Mouse (Mus musculus) kidney, postnatal 0 days (tissue): ENCODE data around the gene Acsbg1. TPM values are rescaled to one million over a fixed set of nuclear protein-coding genes. Genes with fewer than 3 reads are reported as not detected.
"Not testable (repeated sequence)": the region's sequence is repeated elsewhere in the genome, so short reads cannot be mapped to it uniquely, and the experiment has no call there.

Experiments
- ATAC-seq: fragments of 200-750 bp; cut with Nextera tagmentation; replicated peaks from 2 replicates; pipeline ENCODE4 v1.8.0; 2017; ENCODE audit warnings: low read depth, moderate number of reproducible peaks, moderate TSS enrichment, moderate library complexity; ENCODE audit not compliant: low FRiP score
- DNase-seq: peaks from one replicate; pipeline ENCODE4 v3.0.0-alpha.2; 2016; ENCODE audit warnings: low spot score
- H3K27ac ChIP-seq: fragments of 300-500 bp; sonication (generic); 2 replicates; pipeline ENCODE4 v1.5.1; 2014; ENCODE audit warnings: mild to moderate bottlenecking
- H3K27me3 ChIP-seq: fragments of 300-500 bp; sonication (generic); 2 replicates; pipeline ENCODE4 v1.6.1; 2014; ENCODE audit warnings: low read length, mixed read lengths; ENCODE audit not compliant: insufficient read depth
- H3K36me3 ChIP-seq: fragments of 300-500 bp; sonication (generic); 2 replicates; pipeline ENCODE4 v1.6.1; 2014; ENCODE audit warnings: low read length, mixed read lengths; ENCODE audit not compliant: insufficient read depth
- H3K4me1 ChIP-seq: fragments of 300-500 bp; sonication (generic); replicated peaks from 2 replicates; pipeline ENCODE4 v1.6.1; 2014; ENCODE audit warnings: antibody characterized with exemption, low read length, mixed read lengths; ENCODE audit not compliant: insufficient read depth
- H3K4me2 ChIP-seq: fragments of 300-500 bp; sonication (generic); 2 replicates; pipeline ENCODE4 v1.6.1; 2014; ENCODE audit warnings: mild to moderate bottlenecking, low read length, moderate library complexity, mixed read lengths
- H3K4me3 ChIP-seq: fragments of 300-500 bp; sonication (generic); replicated peaks from 2 replicates; pipeline ENCODE4 v1.5.1; 2014; ENCODE audit warnings: low read depth, low read length
- H3K9ac ChIP-seq: fragments of 300-500 bp; sonication (generic); 2 replicates; pipeline ENCODE4 v1.6.1; 2014; ENCODE audit warnings: low read depth, low read length
- H3K9me3 ChIP-seq: fragments of 300-500 bp; sonication (generic); replicated peaks from 2 replicates; pipeline ENCODE4 v1.6.1; 2016; ENCODE audit warnings: low read length, inconsistent platforms, mixed read lengths
- CTCF ChIP-seq: IDR thresholded peaks from 2 replicates; pipeline ENCODE4 v1.5.1; 2016; ENCODE audit warnings: antibody characterized with exemption, low read depth, mild to moderate bottlenecking, moderate library complexity
- WGBS: fragments of 180-500 bp; shearing (Covaris S2); extraction: QIAGEN DNeasy Blood & Tissue Kit; methylation state at CpG from one replicate; pipeline ENCODE4 v1.1.7; 2014; 5-methylcytosine and 5-hydroxymethylcytosine counted together
- polyA plus RNA-seq: library from polyadenylated mRNA; unstranded; fragments of >200 nt; fragmentation: Nextera tagmentation; extraction: Ambion mirVana; gene quantifications from 2 replicates; pipeline ENCODE4 v1.2.1, GENCODE M21; 2015

Gene Acsbg1
- polyA plus RNA-seq, 1 experiment from 2014 or later = 1.4 TPM

- Histone ChIP-seq H3K9me3 (no peaks in the 10 kb centered on the region), H3K27me3 (no peaks in the 10 kb centered on the region), H3K4me2 (no peak overlapping the region), H3K9ac (no peak overlapping the region), H3K4me1 (no peaks in the 10 kb centered on the region), H3K4me3 (no peak overlapping the region), H3K36me3 (peaks cover 35% of the 10 kb centered on the region), H3K27ac (no peak overlapping the region)
- 56% methylated on average over 5 of the region's 5 CpGs for WGBS
- ATAC-seq = no peak
- DNase-seq = no peak
- TF ChIP-seq CTCF = no peak
Measured at GRCm38 (mm10) chr9:54604131-54604654, 57.5 kb downstream of the Acsbg1 start.

- TF ChIP-seq CTCF = no peak
- no peak overlapping the region for H3K4me3 ChIP-seq
- ATAC-seq (no peak), DNase-seq (no peak)
- no peak overlapping the region for H3K27ac ChIP-seq
- H3K9me3 ChIP-seq = no peaks in the 10 kb centered on the region
- H3K9ac ChIP-seq = no peak overlapping the region
- no peak overlapping the region for H3K4me2 ChIP-seq
- 87% methylated on average over 7 of the region's 7 CpGs for WGBS
- H3K36me3 ChIP-seq = peaks cover 47% of the 10 kb centered on the region
- no peaks in the 10 kb centered on the region for H3K4me1 ChIP-seq
- no peaks in the 10 kb centered on the region for H3K27me3 ChIP-seq
Measured at GRCm38 (mm10) chr9:54602916-54603315, 58.8 kb downstream of the Acsbg1 start.

- Histone ChIP-seq H3K36me3 (peaks cover 52% of the 10 kb centered on the region), H3K4me3 (no peak overlapping the region), H3K9ac (no peak overlapping the region), H3K27ac (no peak overlapping the region), H3K4me2 (no peak overlapping the region), H3K4me1 (no peaks in the 10 kb centered on the region), H3K27me3 (no peaks in the 10 kb centered on the region), H3K9me3 (no peaks in the 10 kb centered on the region)
- no peak for DNase-seq
- no peak for ATAC-seq
- WGBS = 88% methylated on average over 2 of the region's 2 CpGs
- TF ChIP-seq CTCF = no peak
Measured at GRCm38 (mm10) chr9:54602386-54602785, 59.3 kb downstream of the Acsbg1 start.

GRCm38 (mm10) chr9:54596752-54597465 lies 64.8 kb downstream of the Acsbg1 start:
- no peaks in the 10 kb centered on the region for H3K9me3 ChIP-seq
- peaks cover 71% of the 10 kb centered on the region for H3K36me3 ChIP-seq
- no peaks in the 10 kb centered on the region for H3K4me1 ChIP-seq
- no peak for DNase-seq
- no peaks in the 10 kb centered on the region for H3K27me3 ChIP-seq
- 94% methylated on average over 15 of the region's 15 CpGs for WGBS
- H3K9ac ChIP-seq = no peak overlapping the region
- ATAC-seq = no peak
- no peak overlapping the region for H3K4me3 ChIP-seq
- H3K27ac ChIP-seq = no peak overlapping the region
- H3K4me2 ChIP-seq = no peak overlapping the region
- TF ChIP-seq CTCF = no peak

- H3K9me3 ChIP-seq, H3K9ac ChIP-seq, H3K4me2 ChIP-seq, H3K4me3 ChIP-seq, H3K27me3 ChIP-seq, H3K4me1 ChIP-seq, DNase-seq, H3K27ac ChIP-seq: not testable (repeated sequence)
- WGBS = 80% methylated on average over 4 of the region's 4 CpGs
- 0 out of 2 replicates have a peak, but pooled peaks have one; percentile 17 for ATAC-seq
- peaks cover 60% of the 10 kb centered on the region for H3K36me3 ChIP-seq
Measured at GRCm38 (mm10) chr9:54593652-54594051, 68.0 kb downstream of the Acsbg1 start.

- H3K4me3 ChIP-seq = no peak overlapping the region
- H3K9ac ChIP-seq = no peak overlapping the region
- no peaks in the 10 kb centered on the region for H3K9me3 ChIP-seq
- no peak overlapping the region for H3K27ac ChIP-seq
- DNase-seq = no peak
- peaks cover 12% of the 10 kb centered on the region for H3K36me3 ChIP-seq
- 40% methylated on average over 4 of the region's 4 CpGs for WGBS
- H3K27me3 ChIP-seq = no peaks in the 10 kb centered on the region
- peak overlapping the region; percentile 97 for H3K4me2 ChIP-seq
- no peak for ATAC-seq
- TF ChIP-seq CTCF = no peak
- H3K4me1 ChIP-seq = peaks cover 10% of the 10 kb centered on the region
Measured at GRCm38 (mm10) chr9:54587863-54588262, 73.8 kb downstream of the Acsbg1 start.
